Mouse (Mus musculus): ENCODE measurements around the gene Pik3r6. TPM values are rescaled to one million over a fixed set of nuclear protein-coding genes. Genes with fewer than 3 reads are reported as not detected.

Gene Pik3r6
- total RNA-seq (2014; fragmentation: Nextera tagmentation) (5.7 and 7.8 TPM in 2 replicates), total RNA-seq (2017) (9.7 and 16.4 TPM in 2 replicates)

DNA sequence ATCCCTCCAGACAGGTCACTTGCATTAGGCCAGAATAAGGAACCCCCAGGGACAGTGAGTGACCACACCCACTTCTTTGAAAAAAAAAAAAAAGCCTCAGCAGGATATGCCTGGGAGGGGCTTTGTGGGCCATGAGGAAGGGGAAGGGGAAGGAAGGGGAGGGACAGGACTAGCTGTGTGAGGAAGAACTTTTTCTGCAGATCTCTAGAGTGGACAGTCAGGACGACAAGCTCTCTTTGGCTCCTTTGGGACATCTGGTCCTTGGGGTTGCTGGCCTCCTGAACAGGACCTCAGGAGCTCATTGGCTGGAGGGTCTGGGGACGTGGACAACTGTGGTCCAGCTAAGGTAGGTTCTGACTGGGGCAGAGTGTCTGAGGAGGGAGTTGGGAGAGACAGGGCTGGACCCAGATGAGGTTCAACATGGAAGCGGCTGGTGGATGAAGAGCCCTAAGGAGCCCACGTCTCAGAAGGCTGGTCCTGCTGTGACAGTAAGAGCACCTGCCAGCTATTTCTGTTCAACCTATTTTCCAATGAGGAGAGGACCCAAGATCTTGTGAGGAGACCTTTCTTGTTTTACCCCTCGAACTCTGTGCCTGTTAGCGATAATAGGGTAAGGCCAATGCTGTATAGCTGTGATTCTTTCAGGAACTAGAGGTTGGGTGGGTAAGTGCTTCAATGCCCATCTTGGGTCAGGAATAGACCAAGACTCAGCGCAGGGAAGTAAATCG is at the start of gene Pik3r6:
Gene Pik3r6, plus strand, starts transcription at position 118 of the 728 bp plus-strand sequence.
- peak; percentile 82 for ATAC-seq (replicated peaks; ENCODE audit: poor library complexity, severe bottlenecking)

DNA sequence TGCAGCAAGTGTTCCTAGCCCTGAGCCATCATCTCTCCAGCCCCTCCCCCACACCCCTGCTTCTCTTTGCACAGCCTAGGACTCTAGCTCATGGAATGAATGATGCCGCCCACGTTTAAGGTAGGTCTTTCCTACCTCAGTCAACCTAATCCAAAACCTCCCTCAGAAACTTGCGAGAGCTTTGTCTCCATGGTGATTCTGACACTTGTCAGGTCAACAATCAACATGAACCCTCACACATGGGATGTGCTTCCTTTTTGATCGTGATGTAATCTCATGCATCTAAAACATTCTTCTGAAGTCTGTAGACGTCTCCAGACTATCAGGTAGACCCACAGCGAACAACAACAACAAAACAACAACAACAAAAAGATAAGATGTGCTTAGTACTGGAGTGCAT is 49.5 kb upstream of the Pik3r6 start:
- ATAC-seq (replicated peaks; ENCODE audit: poor library complexity, severe bottlenecking): no peak

- peak; percentile 67 for ATAC-seq (replicated peaks; ENCODE audit: poor library complexity, severe bottlenecking)
These were observed 44.7 kb upstream of the Pik3r6 start for GRCm38 (mm10) chr11:68458086-68458485.

- ATAC-seq (replicated peaks; ENCODE audit: poor library complexity, severe bottlenecking): no peak
These were observed 43.8 kb upstream of the Pik3r6 start for GRCm38 (mm10) chr11:68459021-68459420.

- peak; percentile 75 for ATAC-seq (replicated peaks; ENCODE audit: poor library complexity, severe bottlenecking)
These were observed 43.3 kb upstream of the Pik3r6 start for GRCm38 (mm10) chr11:68459486-68459885.

GRCm38 (mm10) chr11:68462716-68463115 is 40.1 kb upstream of the Pik3r6 start:
- no peak for ATAC-seq (replicated peaks; ENCODE audit: poor library complexity, severe bottlenecking)

- no peak for ATAC-seq (replicated peaks; ENCODE audit: poor library complexity, severe bottlenecking)
These were observed 38.6 kb upstream of the Pik3r6 start for GRCm38 (mm10) chr11:68464260-68464659.

DNA sequence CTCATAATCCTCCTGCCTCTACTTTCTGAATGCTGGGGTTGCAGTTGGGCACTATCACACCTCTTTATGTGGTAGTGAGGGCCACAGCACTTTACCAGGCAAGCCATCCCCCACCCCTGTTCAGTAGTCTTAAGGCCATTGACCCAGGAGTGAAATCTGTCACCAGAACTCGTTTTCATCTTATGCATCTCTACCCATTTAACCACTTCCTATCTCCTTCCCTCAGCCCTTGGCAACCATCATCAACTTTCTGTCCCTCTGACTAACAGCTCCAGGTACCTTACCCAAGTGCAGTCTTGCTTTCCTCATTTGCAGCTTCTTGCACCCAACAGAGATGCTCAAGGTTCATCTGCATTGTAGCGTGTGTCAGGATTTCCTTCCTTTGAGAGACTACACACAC is 37.7 kb upstream of the Pik3r6 start:
- ATAC-seq (replicated peaks; ENCODE audit: poor library complexity, severe bottlenecking): no peak

- no peak for ATAC-seq (replicated peaks; ENCODE audit: poor library complexity, severe bottlenecking)
These were observed 35.4 kb upstream of the Pik3r6 start for GRCm38 (mm10) chr11:68467441-68467840.

GRCm38 (mm10) chr11:68467962-68468612 is 34.7 kb upstream of the Pik3r6 start:
- no peak for ATAC-seq (replicated peaks; ENCODE audit: poor library complexity, severe bottlenecking)

DNA sequence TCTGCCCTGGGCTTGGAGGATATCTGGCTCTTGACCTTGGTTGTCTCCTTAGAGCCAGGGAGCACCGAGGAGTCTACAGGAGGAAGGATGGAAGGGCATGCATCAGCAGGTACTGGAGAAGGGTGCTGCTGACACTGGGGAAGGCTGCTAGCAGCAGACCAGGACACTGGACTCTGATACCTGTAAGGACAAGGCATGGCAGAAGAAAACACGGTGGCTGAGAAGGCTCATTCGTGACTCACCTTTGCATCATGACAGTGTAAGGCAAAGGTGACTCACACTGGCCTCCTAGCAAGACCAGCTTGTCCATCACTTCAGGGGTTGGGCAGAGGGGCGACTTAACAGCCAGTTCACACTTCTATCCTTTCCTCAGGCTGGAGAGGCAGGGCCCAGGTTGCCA is 33.9 kb upstream of the Pik3r6 start:
- ATAC-seq (replicated peaks; ENCODE audit: poor library complexity, severe bottlenecking): no peak

DNA sequence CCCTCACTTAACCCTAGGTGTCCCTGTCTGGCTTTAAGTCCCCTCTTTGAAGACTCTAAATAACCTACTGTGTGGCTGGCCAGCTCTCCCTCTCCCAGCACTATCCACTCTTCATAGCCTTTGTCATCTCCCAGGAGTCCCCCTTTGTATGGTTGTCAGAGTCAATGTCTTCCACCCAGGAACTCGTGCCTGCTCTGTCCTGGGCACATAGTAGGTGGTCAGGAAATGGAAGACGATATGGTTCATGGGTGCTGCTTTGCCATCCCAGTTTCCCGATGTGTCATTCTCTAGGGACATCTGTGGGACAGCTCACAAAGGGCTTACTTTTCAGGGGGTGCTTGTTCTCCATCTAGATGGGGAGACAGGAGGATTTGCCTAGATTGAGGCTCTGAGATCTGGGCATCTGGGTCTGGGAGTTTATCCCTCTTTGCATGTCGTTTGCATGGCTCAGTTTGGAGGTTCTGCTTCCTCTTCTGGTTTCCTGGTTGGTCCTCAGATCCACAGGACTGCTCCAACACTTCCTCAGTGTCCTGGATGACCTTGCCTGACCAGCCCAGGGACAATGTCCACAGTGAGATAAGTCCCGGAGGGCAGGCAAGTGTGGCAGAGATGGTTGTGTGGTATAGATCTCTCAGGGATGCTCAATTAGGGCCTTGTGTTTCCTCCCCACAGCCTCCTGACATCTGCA is 30.5 kb upstream of the Pik3r6 start:
- no peak for ATAC-seq (replicated peaks; ENCODE audit: poor library complexity, severe bottlenecking)

GRCm38 (mm10) chr11:68474600-68474999 is 28.2 kb upstream of the Pik3r6 start:
- no peak for ATAC-seq (replicated peaks; ENCODE audit: poor library complexity, severe bottlenecking)

DNA sequence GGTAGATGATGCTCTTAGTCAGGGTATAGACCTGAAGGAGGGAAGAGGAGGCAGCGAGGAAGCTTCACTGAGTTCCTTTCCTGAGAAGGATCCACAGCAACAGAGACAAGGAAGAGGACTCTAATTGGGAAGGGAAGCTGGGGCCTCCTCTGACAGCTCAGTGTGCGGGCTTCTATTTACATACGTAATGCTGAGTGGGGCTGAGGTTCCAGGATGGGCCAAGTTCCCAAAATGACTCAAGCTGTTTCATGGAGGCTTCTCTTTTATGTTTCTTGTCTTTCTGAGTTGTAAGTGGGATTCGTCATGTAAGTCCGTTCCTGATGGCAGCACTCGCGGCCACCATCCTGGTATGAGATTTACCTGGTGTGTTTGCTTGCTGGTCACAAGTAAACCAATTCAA is 27.1 kb upstream of the Pik3r6 start:
- no peak for ATAC-seq (replicated peaks; ENCODE audit: poor library complexity, severe bottlenecking)

GRCm38 (mm10) chr11:68477661-68478060 is 25.2 kb upstream of the Pik3r6 start:
- ATAC-seq (replicated peaks; ENCODE audit: poor library complexity, severe bottlenecking): no peak

DNA sequence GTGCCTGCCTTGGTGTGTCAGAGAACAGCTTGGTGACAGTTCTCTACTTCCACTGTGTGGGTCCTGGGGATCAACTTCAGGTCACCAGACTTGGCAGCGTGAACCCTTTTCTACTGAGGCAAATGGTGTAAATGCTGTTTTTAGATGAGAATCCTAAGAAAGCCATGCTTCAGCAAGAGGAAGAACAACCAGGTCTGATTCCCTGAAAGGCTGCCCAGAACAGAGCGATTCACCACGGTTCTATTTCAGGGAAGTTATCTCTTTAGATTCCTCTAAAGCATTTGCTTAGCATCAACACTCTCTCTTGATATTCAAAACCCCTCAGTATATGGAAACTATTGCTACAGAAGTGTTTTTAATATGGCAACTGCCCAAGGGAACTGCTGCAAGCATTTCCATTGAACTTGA is 24.2 kb upstream of the Pik3r6 start:
- no peak for ATAC-seq (replicated peaks; ENCODE audit: poor library complexity, severe bottlenecking)

GRCm38 (mm10) chr11:68480660-68481059 is 22.2 kb upstream of the Pik3r6 start:
- ATAC-seq (replicated peaks; ENCODE audit: poor library complexity, severe bottlenecking): no peak

- no peak for ATAC-seq (replicated peaks; ENCODE audit: poor library complexity, severe bottlenecking)
These were observed 20.8 kb upstream of the Pik3r6 start for GRCm38 (mm10) chr11:68482001-68482400.

DNA sequence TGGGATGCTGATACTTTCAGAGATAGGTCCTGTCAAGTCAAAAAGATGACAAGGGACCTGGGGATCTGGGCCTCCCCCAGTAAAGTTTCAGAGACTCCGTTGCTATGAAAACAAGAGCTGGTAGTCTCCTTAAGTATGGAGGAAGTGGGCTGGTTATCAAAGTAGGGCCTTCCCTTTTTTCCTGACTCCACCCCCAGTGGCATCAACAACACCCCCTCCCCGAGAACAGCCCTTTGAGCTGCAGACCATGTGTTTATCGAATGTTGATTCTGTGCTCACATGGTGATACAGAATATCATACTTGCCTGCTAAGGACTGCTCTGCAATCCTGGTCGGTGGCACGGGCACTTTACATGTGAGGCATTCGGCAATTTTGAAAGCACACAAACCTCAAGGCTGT is 19.6 kb upstream of the Pik3r6 start:
- peak; percentile 83 for ATAC-seq (replicated peaks; ENCODE audit: poor library complexity, severe bottlenecking)

GRCm38 (mm10) chr11:68484431-68484830 is 18.4 kb upstream of the Pik3r6 start:
- ATAC-seq (replicated peaks; ENCODE audit: poor library complexity, severe bottlenecking): no peak

DNA sequence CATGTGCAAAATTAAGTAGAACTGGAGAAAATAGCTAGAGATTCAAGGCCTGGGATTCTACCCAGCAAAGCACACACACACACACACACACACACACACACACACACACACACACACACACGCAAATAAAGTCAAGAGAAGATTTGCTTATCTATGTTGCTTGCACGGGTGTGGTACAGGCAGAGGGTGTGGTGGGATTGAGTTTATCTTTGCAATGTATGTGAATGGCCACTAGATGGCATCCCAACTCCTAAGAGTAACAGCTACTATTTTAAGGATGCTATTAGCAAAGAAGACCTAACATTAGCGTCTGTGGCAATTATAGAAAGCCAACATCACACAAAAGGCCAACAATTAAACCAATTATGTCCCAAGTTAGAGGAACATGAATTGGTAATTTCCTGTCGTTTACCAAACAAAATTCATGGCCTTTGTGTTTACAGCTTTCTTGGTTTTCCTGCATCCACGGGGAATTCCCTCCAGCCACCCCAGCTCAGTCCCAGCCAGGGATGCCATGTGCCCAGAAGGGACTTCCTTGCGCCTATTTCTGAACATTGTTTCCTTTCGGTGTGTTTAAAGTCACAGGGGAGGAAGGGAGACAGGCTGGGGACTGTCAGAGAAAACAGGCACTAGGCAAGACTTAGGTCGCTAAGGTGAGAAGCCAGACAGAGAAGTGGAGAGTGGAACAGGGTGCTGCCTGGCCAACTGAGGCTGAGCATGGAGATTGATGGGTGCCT is 17.4 kb upstream of the Pik3r6 start:
- ATAC-seq (replicated peaks; ENCODE audit: poor library complexity, severe bottlenecking): peak; percentile 77
